Mouse (Mus musculus) spleen, postnatal 4 days (tissue): ENCODE data around the gene Akap4.

Experiments used
- DNase-seq, 2 experiments: peaks; one replicate each; pipeline ENCODE4 v3.0.0; 2022; ENCODE audit warnings: low spot score in 2 of 2

The Akap4 gene

GRCm38 (mm10) chrX:7067219-7067618 lies at the start of gene Akap4:
Akap4 (plus strand) TSS chrX:7067519.
- no peak for DNase-seq

DNA sequence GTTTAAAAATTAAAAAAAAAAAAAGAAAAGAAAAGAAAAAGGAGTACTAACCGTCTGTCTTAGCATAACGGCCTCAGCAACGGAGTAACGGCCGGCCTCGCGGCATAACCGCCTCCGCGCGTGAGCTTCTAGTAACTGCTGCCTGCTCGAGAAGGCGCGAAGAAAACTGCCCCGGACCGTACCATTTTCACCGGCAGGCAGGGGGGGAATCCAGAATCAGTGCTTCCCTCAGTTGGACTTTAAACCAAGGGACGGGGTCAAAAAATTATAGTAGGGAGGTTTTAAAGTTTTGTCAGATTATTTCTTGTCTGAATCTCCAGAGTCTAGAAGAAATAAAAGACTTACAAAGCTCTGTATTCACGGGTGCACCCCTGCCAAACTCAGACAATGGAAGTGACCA lies 25.8 kb upstream of the Akap4 start, which contains the start of gene Ccnb3:
Gene Ccnb3, minus strand, starts transcription at position 101 of the 400 bp plus-strand sequence.
- DNase-seq, result no peak

DNA sequence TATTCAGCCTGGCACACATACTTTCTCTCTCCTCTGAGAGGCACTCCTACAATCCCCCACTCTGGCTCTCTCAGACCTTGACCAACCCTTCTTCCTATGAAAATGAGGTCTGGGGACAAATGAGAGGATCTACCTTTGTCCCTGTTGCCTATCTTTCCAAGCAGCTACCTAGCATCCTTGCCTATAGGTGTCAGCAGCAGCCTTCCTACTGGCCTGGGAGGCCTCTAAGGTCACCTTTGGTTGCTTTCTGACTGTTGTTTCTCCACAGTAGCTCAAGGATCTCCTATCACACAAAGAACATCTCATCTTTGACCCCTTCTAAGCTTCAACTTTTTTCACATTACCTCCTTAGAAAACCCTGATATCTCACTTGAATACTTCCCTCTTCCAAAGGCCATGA lies 10.3 kb upstream of the Akap4 start:
- DNase-seq, result no peak

DNA sequence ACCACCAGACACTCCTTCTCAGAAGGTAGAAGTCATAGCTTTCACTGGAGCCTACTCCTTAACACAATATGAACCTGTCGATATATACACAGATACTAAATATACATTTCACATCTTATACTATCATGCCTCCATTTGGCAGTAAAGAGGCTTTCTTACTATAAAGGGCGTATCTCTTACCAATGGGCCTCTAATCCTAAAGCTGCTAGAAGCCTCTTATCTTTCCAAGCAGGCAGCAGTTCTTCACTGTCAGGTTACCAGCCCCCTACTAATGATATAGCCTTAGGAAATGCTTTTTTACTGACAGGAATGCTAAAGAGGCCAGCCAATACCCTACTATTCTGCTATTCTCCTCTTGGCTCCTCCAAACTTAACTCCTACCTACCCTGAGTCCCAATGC lies 9.7 kb upstream of the Akap4 start:
- DNase-seq, result no peak

- DNase-seq, result no peak
These were observed 3.2 kb upstream of the Akap4 start for GRCm38 (mm10) chrX:7064109-7064508.

DNA sequence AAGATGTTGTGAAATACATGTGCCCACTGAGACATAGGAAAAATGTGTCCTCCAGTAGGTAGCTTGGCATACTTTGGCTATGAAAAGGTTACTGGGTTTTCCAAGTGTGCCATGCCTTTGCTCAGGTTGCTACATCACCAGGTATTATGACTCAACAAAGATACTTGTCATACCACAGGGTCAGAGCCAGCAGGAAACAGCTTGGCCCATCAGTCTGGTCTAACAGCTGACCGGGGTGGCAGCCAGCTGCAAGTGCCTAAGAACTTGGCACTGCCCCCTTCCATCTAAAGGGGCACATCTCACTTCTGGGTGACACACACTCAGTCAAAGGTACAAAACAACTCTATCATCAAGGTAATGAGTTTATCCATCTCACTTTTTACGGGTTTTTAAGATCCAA lies 683 bp downstream of the Akap4 start:
- no peak for DNase-seq

DNA sequence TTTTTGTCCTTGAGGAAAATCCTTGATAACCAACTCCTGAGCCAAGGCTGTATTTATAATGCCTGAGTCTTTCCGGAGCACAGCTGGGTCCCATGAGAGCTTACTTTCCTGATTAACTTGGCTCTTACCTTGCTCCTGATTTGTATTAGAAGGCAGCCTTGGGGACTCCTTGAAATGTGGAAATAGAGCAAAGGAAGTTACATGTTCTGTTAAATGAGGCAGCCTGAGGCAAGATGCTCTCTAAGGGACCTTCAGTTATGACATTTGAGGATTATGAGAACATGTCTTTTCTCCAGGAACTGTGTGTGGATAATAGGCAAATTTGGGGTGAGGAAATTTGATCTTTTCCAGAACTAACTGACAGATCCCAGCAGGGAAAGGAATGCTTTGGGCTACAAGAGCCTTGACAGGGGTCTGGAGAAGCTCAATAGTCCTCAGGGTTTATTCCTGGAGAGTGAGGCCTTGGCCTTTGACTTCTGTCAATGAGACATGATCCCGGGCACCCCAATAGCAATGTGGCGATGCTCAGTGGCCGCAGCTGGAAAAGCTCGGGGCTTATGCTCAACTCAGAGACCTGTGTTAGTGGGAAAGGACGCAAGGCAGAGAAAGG lies 12.6 kb downstream of the Akap4 start:
- no peak for DNase-seq

DNA sequence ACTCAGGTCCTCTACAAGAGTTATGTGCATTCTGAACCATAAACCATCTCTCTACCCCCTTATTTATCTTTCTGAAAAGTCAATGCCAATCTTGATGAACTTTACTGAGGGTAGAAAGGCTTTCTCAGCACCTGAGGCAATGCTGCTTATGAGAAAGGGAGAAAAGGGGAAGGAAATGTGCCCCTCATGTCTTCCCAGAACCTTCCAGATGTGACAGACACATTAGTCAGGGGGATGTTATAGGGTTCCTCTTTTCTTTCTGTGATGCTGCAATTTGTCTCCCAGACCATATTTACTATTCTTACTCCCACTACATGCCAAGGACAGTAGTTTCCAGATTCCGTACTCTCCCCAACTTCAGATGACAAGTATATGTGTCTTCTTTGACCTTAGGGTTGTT lies 18.6 kb downstream of the Akap4 start:
- no peak for DNase-seq

DNA sequence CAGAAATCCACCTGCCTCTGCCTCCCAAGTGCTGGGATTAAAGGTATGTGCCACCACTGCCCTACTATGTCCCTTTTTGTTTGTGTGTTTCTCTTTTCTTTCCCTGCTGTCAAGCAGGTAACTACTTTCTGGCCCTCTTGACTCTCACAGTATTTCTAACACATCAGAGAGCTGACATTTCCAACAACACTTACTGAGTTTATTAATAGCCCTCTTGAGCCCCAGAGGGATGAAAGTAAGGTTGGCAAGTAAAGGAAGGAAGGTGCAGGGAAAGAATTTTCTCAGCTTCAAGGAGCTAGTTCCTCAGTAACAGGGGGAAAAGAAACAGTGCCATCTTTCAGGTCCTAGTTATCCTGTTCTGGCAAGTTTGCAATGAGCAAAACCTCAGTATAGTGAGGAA lies 23.0 kb downstream of the Akap4 start:
- DNase-seq, result no peak

DNA sequence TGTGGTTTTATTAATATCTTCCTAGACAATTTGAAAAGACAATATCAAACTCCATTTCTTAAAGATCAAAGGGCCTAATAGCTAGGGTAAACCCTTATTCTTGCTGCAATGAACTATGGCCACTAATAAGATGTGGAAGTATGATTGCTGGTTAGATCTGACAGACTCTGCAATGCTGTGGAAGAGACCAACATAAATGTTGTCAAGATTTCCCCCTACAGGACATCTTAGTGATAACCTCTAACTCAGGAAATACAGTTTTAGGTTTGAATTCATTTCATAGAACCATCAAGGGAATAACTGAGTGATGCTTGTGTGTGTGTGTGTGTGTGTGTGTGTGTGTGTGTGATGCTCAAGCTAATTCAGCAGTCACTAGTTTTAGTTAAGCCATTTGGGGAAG lies 35.0 kb downstream of the Akap4 start:
- no peak for DNase-seq

DNA sequence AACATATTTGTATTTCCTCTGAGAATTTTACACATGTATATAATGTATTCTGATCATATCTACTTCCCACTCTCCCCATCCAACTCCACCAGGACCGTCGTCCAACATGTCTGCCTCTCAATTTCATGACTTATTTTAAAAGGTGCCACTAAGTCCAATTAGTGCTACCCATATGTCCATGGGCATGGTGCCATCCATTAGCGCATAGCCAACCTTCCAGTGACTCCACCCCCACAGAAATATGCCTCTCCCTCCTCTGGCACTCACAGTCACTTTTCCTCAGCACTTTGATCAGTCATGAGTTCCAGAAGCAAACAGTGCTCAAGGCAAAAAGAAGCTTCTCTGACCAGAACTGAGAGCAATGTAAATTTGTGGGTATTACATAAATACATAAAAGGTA lies 47.6 kb downstream of the Akap4 start:
- no peak for DNase-seq

GRCm38 (mm10) chrX:7121618-7122280 lies 54.4 kb downstream of the Akap4 start:
- DNase-seq, result no peak
